Mouse (Mus musculus): ENCODE measurements around the gene Deaf1. TPM values are rescaled to one million over a fixed set of nuclear protein-coding genes. Genes with fewer than 3 reads are reported as not detected.

Deaf1 gene
- total and polyA plus RNA-seq, 2 experiments from 2014 or later = 21.2 to 26.4 TPM

GRCm38 (mm10) chr7:141367358-141367757 lies 39.9 kb upstream of the Deaf1 start:
- no peaks in the 10 kb centered on the region for H3K9me3 ChIP-seq (replicated peaks; ENCODE audit: control insufficient read depth, low read length)
- no peaks in the 10 kb centered on the region for H3K4me1 ChIP-seq (ENCODE audit: control insufficient read depth, insufficient read depth)
- no peak overlapping the region for H3K4me2 ChIP-seq (ENCODE audit: low read depth, low read length)
- no peak for DNase-seq (ENCODE audit: low spot score)
- ATAC-seq (ENCODE audit: insufficient read depth, low read depth) = no peak
- H3K27me3 ChIP-seq (ENCODE audit: control insufficient read depth, insufficient read depth, low read length) = no peaks in the 10 kb centered on the region
- no peak overlapping the region for H3K27ac ChIP-seq (ENCODE audit: low read depth)
- TF ChIP-seq CTCF (IDR thresholded peaks at IDR 0.05; ENCODE audit: low read depth) (no peak), EP300 (IDR thresholded peaks at IDR 0.05; ENCODE audit: low read depth) (no peak)
- no peak overlapping the region for H3K9ac ChIP-seq (replicated peaks; ENCODE audit: low read depth, low read length)
- WGBS = 74% methylated on average over 4 of the region's 4 CpGs
- no peak overlapping the region for H3K4me3 ChIP-seq (ENCODE audit: low read depth, low read length)
- H3K36me3 ChIP-seq (replicated peaks; ENCODE audit: control insufficient read depth, insufficient read depth, low read length) = no peaks in the 10 kb centered on the region

DNA sequence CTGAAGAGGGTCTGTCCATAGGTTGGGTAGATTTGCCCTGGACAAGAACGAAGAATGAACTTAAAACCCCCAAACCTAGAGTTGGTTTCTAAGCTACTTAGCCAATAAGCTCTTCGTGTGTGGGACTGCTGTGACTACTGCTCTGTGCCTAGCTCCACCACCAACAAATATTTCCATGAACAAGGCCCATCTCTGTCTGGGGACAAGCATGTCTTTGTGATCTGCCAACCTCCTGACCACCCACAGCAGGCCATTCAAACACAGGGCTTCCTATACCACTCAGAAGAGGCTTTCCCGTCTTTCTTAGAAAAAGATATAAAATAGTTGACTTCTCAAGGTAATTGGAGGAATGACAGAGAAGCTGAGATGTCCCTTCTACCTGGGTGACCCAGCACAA lies 37.6 kb upstream of the Deaf1 start:
- Histone ChIP-seq H3K27ac (ENCODE audit: low read depth) (no peak overlapping the region), H3K4me1 (ENCODE audit: control insufficient read depth, insufficient read depth) (no peaks in the 10 kb centered on the region), H3K4me3 (ENCODE audit: low read depth, low read length) (no peak overlapping the region), H3K27me3 (ENCODE audit: control insufficient read depth, insufficient read depth, low read length) (peaks cover 11% of the 10 kb centered on the region), H3K36me3 (replicated peaks; ENCODE audit: control insufficient read depth, insufficient read depth, low read length) (no peaks in the 10 kb centered on the region), H3K9me3 (replicated peaks; ENCODE audit: control insufficient read depth, low read length) (no peaks in the 10 kb centered on the region), H3K9ac (replicated peaks; ENCODE audit: low read depth, low read length) (no peak overlapping the region), H3K4me2 (ENCODE audit: low read depth, low read length) (no peak overlapping the region)
- 56% methylated on average over 3 of the region's 3 CpGs for WGBS
- TF ChIP-seq EP300 (IDR thresholded peaks at IDR 0.05; ENCODE audit: low read depth) (no peak), CTCF (IDR thresholded peaks at IDR 0.05; ENCODE audit: low read depth) (no peak)
- DNase-seq (ENCODE audit: low spot score) = no peak
- ATAC-seq (ENCODE audit: insufficient read depth, low read depth) = no peak

DNA sequence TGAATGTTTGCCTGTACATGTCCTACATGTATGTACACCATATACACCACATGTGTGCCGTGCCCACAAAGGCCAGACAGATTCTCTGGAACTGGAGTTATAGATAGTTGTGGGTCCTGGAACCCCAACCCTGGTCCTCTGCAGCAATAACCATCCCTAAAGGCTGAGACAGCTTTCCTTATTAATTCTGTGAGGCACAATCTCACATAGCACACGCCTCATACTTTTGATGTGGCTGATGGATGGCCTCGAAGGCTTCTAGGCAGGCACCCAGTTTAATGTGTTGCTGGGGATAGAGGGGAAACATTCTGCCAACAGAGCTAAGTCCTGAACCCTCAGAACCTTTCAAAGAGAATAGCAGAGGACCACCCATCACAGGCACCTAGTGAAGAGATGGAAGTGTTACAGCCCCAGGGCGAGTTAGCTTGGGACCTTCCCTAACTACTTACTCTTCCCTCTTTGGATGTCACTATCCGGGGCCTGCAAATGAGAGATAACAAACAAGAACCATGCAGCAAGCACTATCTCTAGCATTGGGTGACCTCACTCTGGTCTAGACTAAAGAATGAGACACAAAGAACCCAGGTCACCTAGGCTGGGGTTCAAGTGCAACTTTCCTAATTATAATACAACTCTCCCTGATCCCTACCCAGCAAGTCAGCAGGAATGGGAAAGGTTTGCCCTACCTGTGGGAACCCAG lies 37.0 kb upstream of the Deaf1 start:
- Histone ChIP-seq H3K4me2 (ENCODE audit: low read depth, low read length) (no peak overlapping the region), H3K27ac (ENCODE audit: low read depth) (no peak overlapping the region), H3K9ac (replicated peaks; ENCODE audit: low read depth, low read length) (no peak overlapping the region), H3K9me3 (replicated peaks; ENCODE audit: control insufficient read depth, low read length) (no peaks in the 10 kb centered on the region), H3K36me3 (replicated peaks; ENCODE audit: control insufficient read depth, insufficient read depth, low read length) (no peaks in the 10 kb centered on the region), H3K27me3 (ENCODE audit: control insufficient read depth, insufficient read depth, low read length) (peaks cover 11% of the 10 kb centered on the region), H3K4me1 (ENCODE audit: control insufficient read depth, insufficient read depth) (no peaks in the 10 kb centered on the region), H3K4me3 (ENCODE audit: low read depth, low read length) (no peak overlapping the region)
- ATAC-seq (ENCODE audit: insufficient read depth, low read depth) = no peak
- no peak for DNase-seq (ENCODE audit: low spot score)
- WGBS = 47% methylated on average over 5 of the region's 5 CpGs
- TF ChIP-seq EP300 (IDR thresholded peaks at IDR 0.05; ENCODE audit: low read depth) (no peak), CTCF (IDR thresholded peaks at IDR 0.05; ENCODE audit: low read depth) (no peak)

DNA sequence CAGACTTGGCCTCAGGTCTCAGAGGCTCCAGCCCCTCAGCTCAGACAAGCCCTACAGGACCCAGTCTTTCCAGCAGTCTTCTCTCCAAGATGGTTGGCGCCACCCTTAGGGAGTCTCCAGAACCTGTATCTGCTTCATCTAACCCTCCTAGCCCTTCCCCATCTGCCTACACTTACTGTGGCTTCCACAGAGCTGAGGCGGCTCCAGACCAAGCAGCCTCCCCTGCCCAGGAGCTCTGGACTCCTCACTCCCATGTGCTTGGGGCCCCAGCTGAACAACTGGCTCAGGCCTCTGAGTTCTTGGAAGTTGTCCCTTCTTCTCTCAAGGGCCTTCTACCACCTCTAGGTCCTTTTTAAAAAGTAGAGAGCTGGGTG lies 36.2 kb upstream of the Deaf1 start:
- H3K4me2 ChIP-seq (ENCODE audit: low read depth, low read length) = no peak overlapping the region
- H3K27ac ChIP-seq (ENCODE audit: low read depth) = no peak overlapping the region
- no peaks in the 10 kb centered on the region for H3K4me1 ChIP-seq (ENCODE audit: control insufficient read depth, insufficient read depth)
- H3K9ac ChIP-seq (replicated peaks; ENCODE audit: low read depth, low read length) = no peak overlapping the region
- H3K27me3 ChIP-seq (ENCODE audit: control insufficient read depth, insufficient read depth, low read length) = peaks cover 11% of the 10 kb centered on the region
- no peaks in the 10 kb centered on the region for H3K9me3 ChIP-seq (replicated peaks; ENCODE audit: control insufficient read depth, low read length)
- DNase-seq (ENCODE audit: low spot score) (no peak), ATAC-seq (ENCODE audit: insufficient read depth, low read depth) (no peak)
- 42% methylated on average over 2 of the region's 2 CpGs for WGBS
- H3K36me3 ChIP-seq (replicated peaks; ENCODE audit: control insufficient read depth, insufficient read depth, low read length) = no peaks in the 10 kb centered on the region
- TF ChIP-seq CTCF (IDR thresholded peaks at IDR 0.05; ENCODE audit: low read depth) (no peak), EP300 (IDR thresholded peaks at IDR 0.05; ENCODE audit: low read depth) (no peak)
- no peak overlapping the region for H3K4me3 ChIP-seq (ENCODE audit: low read depth, low read length)

DNA sequence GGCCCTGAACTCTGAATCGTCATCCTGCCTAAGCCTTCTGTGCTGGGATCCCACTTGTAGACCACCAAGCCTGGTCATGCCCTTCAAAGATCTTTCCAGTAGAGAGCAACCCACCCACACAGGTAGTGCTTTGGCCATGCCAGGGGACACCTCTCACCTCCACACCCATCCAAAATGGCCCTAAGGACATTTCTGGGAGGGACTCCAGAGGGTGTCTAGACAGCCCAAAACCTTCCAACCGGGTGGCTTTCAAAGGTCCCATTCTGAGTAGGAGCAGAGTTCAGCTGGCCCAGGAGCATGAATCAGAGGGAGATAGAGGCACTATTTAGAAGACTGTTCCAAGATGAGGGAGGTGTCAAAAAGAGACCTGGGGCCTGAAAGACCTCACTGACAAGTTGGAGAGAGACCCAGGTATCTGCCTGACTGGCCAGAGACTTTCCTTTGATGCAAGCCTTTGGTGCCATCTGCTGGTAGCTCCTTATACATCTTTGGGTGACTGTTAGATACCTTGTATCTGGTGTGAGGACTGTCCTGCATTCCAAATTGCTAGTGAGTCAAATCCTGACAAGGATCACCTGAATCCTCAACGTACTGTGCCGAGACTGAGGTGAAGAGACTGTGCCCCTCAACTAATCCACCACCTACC lies 35.7 kb upstream of the Deaf1 start:
- Histone ChIP-seq H3K9me3 (replicated peaks; ENCODE audit: control insufficient read depth, low read length) (no peaks in the 10 kb centered on the region), H3K4me3 (ENCODE audit: low read depth, low read length) (no peak overlapping the region), H3K4me2 (ENCODE audit: low read depth, low read length) (no peak overlapping the region), H3K4me1 (ENCODE audit: control insufficient read depth, insufficient read depth) (no peaks in the 10 kb centered on the region), H3K27ac (ENCODE audit: low read depth) (no peak overlapping the region), H3K27me3 (ENCODE audit: control insufficient read depth, insufficient read depth, low read length) (peaks cover 11% of the 10 kb centered on the region), H3K36me3 (replicated peaks; ENCODE audit: control insufficient read depth, insufficient read depth, low read length) (no peaks in the 10 kb centered on the region), H3K9ac (replicated peaks; ENCODE audit: low read depth, low read length) (no peak overlapping the region)
- TF ChIP-seq EP300 (IDR thresholded peaks at IDR 0.05; ENCODE audit: low read depth) (no peak), CTCF (IDR thresholded peaks at IDR 0.05; ENCODE audit: low read depth) (peak; percentile 85)
- DNase-seq (ENCODE audit: low spot score) (peak; percentile 76), ATAC-seq (ENCODE audit: insufficient read depth, low read depth) (peak; percentile 69)
- WGBS = 53% methylated on average over 4 of the region's 4 CpGs
